ENCODE assay signal across 16 mouse cellular contexts in genomic region chr12:99260171-99260570, GRCm38 (mm10).
DNase-seq lines count a peak whose midpoint lies in the region; ATAC-seq and TF ChIP-seq lines count a peak whose summit lies in the region.
"Had no signal": no experiment of that assay in that cellular context is flagged by ENCODE, and none has a peak within 500 bp of the region (broad histone marks: within the 10 kb centered on the region; RNA-seq: fewer than 3 reads in every experiment).

No protein-coding gene starts in this region.

- H3K27me3 ChIP-seq in embryonic facial prominence, embryonic 13.5 days = no peaks in the 10 kb centered on the region
- H3K27me3 ChIP-seq in embryonic facial prominence, embryonic 10.5 days (replicated peaks; ENCODE audit: low read depth, poor library complexity, severe bottlenecking) = no peaks in the 10 kb centered on the region
- H3K27me3 ChIP-seq in limb, embryonic 14.5 days (ENCODE audit: control insufficient read depth, insufficient read depth, low read length) = no peaks in the 10 kb centered on the region
- no peaks in the 10 kb centered on the region for H3K27me3 ChIP-seq in limb, embryonic 10.5 days (ENCODE audit: low read depth, poor library complexity, severe bottlenecking)
- H3K27me3 ChIP-seq in Patski = no peaks in the 10 kb centered on the region
- H3K27me3 ChIP-seq in hindbrain, embryonic 16.5 days (replicated peaks; ENCODE audit: control insufficient read depth, insufficient read depth, low read length) = no peaks in the 10 kb centered on the region
- H3K27me3 ChIP-seq: forebrain, embryonic 13.5 days had no signal

- H3K9ac ChIP-seq in embryonic facial prominence, embryonic 13.5 days = no peak overlapping the region
- no peak overlapping the region for H3K9ac ChIP-seq in limb, embryonic 14.5 days (ENCODE audit: low read depth, low read length, severe bottlenecking)
- H3K9ac ChIP-seq in hindbrain, embryonic 16.5 days (ENCODE audit: low read depth, low read length) = no peak overlapping the region
- H3K9ac ChIP-seq: forebrain, embryonic 13.5 days; liver, embryonic 14.5 days had no signal

- CTCF ChIA-PET in Patski (lab: Charles Lee) = interaction anchor here (0.7 to 1.7 kb wide), 2 partner anchors 22 to 48 kb away, joined by 3 to 4 read pairs; no protein-coding TSS in a partner anchor

- no peak overlapping the region for H3K4me3 ChIP-seq in embryonic facial prominence, embryonic 13.5 days
- no peak overlapping the region for H3K4me3 ChIP-seq in embryonic facial prominence, embryonic 10.5 days
- no peak overlapping the region for H3K4me3 ChIP-seq in limb, embryonic 14.5 days (replicated peaks; ENCODE audit: low read length)
- no peak overlapping the region for H3K4me3 ChIP-seq in limb, embryonic 10.5 days
- H3K4me3 ChIP-seq in hindbrain, embryonic 16.5 days (ENCODE audit: low read length) = no peak overlapping the region
- H3K4me3 ChIP-seq: forebrain, embryonic 13.5 days had no signal

- H3K36me3 ChIP-seq in embryonic facial prominence, embryonic 13.5 days = no peaks in the 10 kb centered on the region
- H3K36me3 ChIP-seq in embryonic facial prominence, embryonic 10.5 days (replicated peaks) = peaks cover 2% of the 10 kb centered on the region; the same call in 1 of the 2 replicates
- H3K36me3 ChIP-seq in limb, embryonic 14.5 days (ENCODE audit: control insufficient read depth, insufficient read depth, low read length) = no peaks in the 10 kb centered on the region
- no peaks in the 10 kb centered on the region for H3K36me3 ChIP-seq in limb, embryonic 10.5 days
- H3K36me3 ChIP-seq in hindbrain, embryonic 16.5 days (ENCODE audit: control insufficient read depth, insufficient read depth, low read length) = no peaks in the 10 kb centered on the region

- H3K9me3 ChIP-seq in embryonic facial prominence, embryonic 13.5 days = no peaks in the 10 kb centered on the region
- H3K9me3 ChIP-seq in embryonic facial prominence, embryonic 10.5 days = no peaks in the 10 kb centered on the region
- no peaks in the 10 kb centered on the region for H3K9me3 ChIP-seq in limb, embryonic 14.5 days (ENCODE audit: control insufficient read depth, low read length)
- H3K9me3 ChIP-seq in limb, embryonic 10.5 days (replicated peaks) = no peaks in the 10 kb centered on the region
- no peaks in the 10 kb centered on the region for H3K9me3 ChIP-seq in hindbrain, embryonic 16.5 days (ENCODE audit: control insufficient read depth, low read length)
- H3K9me3 ChIP-seq: forebrain, embryonic 13.5 days had no signal

- H3K4me1 ChIP-seq in embryonic facial prominence, embryonic 13.5 days = peaks cover 52% of the 10 kb centered on the region
- peaks cover 10% of the 10 kb centered on the region for H3K4me1 ChIP-seq in embryonic facial prominence, embryonic 10.5 days
- H3K4me1 ChIP-seq in limb, embryonic 14.5 days (ENCODE audit: control insufficient read depth, insufficient read depth, low read length) = peaks cover 17% of the 10 kb centered on the region
- peaks cover 4% of the 10 kb centered on the region; the same call in 1 of the 2 replicates for H3K4me1 ChIP-seq in limb, embryonic 10.5 days
- peaks cover 28% of the 10 kb centered on the region for H3K4me1 ChIP-seq in hindbrain, embryonic 16.5 days (ENCODE audit: control insufficient read depth, insufficient read depth, low read depth, low read length)

- TF ChIP-seq POLR2A in limb, embryonic 14.5 days (IDR thresholded peaks at IDR 0.05; ENCODE audit: borderline replicate concordance, extremely low read depth, insufficient read depth, insufficient read length) = no peak

- no peak for TF ChIP-seq CTCF in Patski (IDR thresholded peaks at IDR 0.05)

- H3K4me2 ChIP-seq in embryonic facial prominence, embryonic 13.5 days = no peak overlapping the region
- H3K4me2 ChIP-seq in limb, embryonic 14.5 days (replicated peaks; ENCODE audit: low read depth, low read length, severe bottlenecking) = no peak overlapping the region
- no peak overlapping the region for H3K4me2 ChIP-seq in hindbrain, embryonic 16.5 days (ENCODE audit: low read length)
- H3K4me2 ChIP-seq: forebrain, embryonic 13.5 days had no signal

- H3K27ac ChIP-seq in embryonic facial prominence, embryonic 13.5 days = peak overlapping the region; percentile 51; the same call in 1 of the 2 replicates
- H3K27ac ChIP-seq in embryonic facial prominence, embryonic 10.5 days (replicated peaks) = no peak overlapping the region
- no peak overlapping the region for H3K27ac ChIP-seq in limb, embryonic 14.5 days (replicated peaks; ENCODE audit: low read depth, low read length)
- no peak overlapping the region for H3K27ac ChIP-seq in limb, embryonic 10.5 days
- H3K27ac ChIP-seq in hindbrain, embryonic 16.5 days (ENCODE audit: low read depth, low read length) = no peak overlapping the region
- H3K27ac ChIP-seq: forebrain, embryonic 13.5 days; liver, embryonic 14.5 days had no signal

- 46% methylated on average over 10 of the region's 10 CpGs for WGBS in embryonic facial prominence, embryonic 13.5 days
- 80% methylated on average over 10 of the region's 10 CpGs for WGBS in embryonic facial prominence, embryonic 10.5 days
- WGBS in limb, embryonic 14.5 days = 60% methylated on average over 10 of the region's 10 CpGs
- WGBS in limb, embryonic 10.5 days = 89% methylated on average over 10 of the region's 10 CpGs
- 72% methylated on average over 10 of the region's 10 CpGs for WGBS in hindbrain, embryonic 16.5 days

- no peak for DNase-seq in embryonic facial prominence, embryonic 10.5 days (ENCODE audit: low spot score)
- peak; percentile 40 for DNase-seq in limb, embryonic 14.5 days (ENCODE audit: low spot score)
- DNase-seq in limb, embryonic 10.5 days (ENCODE audit: low spot score) = no peak
- DNase-seq in Patski (ENCODE audit: low read depth, low spot score) = peak; percentile 90
- DNase-seq in kidney, postnatal 10 days = peak; percentile 39
- no peak for DNase-seq in layer of hippocampus, adult 18-20 months (ENCODE audit: low spot score in 2 of 2)
- DNase-seq: adrenal gland, postnatal 25 days; cerebellum, adult 9-11 months; left cerebral cortex, postnatal 4 days; right cerebral cortex, postnatal 14 days; thymus, postnatal 25 days had no signal

- POLR2A ChIA-PET in Patski (lab: Charles Lee) = interaction anchor here (0.6 kb wide), 1 partner anchor 848 kb away, joined by 4 read pairs; no protein-coding TSS in a partner anchor

- in situ Hi-C loops in Patski (cut with MboI; ENCODE audit: low pct_unique_long_range_greater_than_20kb) = no loop called here

- ATAC-seq in embryonic facial prominence, embryonic 13.5 days (ENCODE audit: insufficient number of reproducible peaks, insufficient read depth, low FRiP score, low TSS enrichment, low read depth) = no peak
- no peak for ATAC-seq in limb, embryonic 14.5 days (ENCODE audit: low FRiP score, low read depth)
- ATAC-seq in Patski = no peak
- no peak for ATAC-seq in hindbrain, embryonic 16.5 days
- ATAC-seq: forebrain, embryonic 13.5 days; intestine, embryonic 16.5 days had no signal

Comparison
In these comparisons a context has a peak if more than half of its experiments do, and no peak if none do; other contexts are left out.
1. DNase-seq: peak in limb, embryonic 14.5 days (single experiment), Patski (single experiment) and kidney, postnatal 10 days (single experiment); none in embryonic facial prominence, embryonic 10.5 days (single experiment), limb, embryonic 10.5 days (single experiment) and layer of hippocampus, adult 18-20 months (0 of 2).